ENCODE assay signal across 11 mouse cellular contexts in the genomic region with DNA sequence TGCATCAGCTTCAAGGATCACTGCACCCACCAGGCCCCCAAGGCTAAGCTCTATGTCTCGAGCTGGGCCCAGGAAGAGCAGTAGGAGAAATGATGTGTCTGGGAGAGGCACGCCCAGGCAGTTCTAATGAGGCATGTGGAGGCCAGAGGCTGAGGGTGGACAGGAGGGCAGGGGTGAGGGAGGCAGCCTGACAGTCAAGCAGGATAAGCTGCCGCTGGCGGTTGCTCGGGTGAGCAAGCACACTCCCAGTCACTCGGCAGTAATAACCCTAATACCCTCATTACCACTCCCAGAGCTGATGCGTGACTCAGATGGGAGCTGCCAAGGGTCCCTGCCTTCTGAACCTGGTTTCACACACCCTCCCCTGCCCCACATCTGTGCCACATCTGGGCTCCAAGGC. TPM values are rescaled to one million over a fixed set of nuclear protein-coding genes. Genes with fewer than 3 reads are reported as not detected.
DNase-seq lines count a peak whose midpoint lies in the region; ATAC-seq and TF ChIP-seq lines count a peak whose summit lies in the region.
"Had no signal": no experiment of that assay in that cellular context is flagged by ENCODE, and none has a peak within 500 bp of the region (broad histone marks: within the 10 kb centered on the region; RNA-seq: fewer than 3 reads in every experiment).

No protein-coding gene starts in this region.

- ATAC-seq in kidney, postnatal 0 days (replicated peaks; ENCODE audit: low FRiP score, low read depth) = no peak; the same call in 1 of the 2 replicates
- peak; percentile 87 for ATAC-seq in Patski
- ATAC-seq in embryonic facial prominence, embryonic 14.5 days (ENCODE audit: low read depth) = peak; percentile 37; the same call in 1 of the 2 replicates

- H3K4me2 ChIP-seq in kidney, postnatal 0 days (ENCODE audit: low read length) = no peak overlapping the region
- no peak overlapping the region for H3K4me2 ChIP-seq in embryonic facial prominence, embryonic 14.5 days (ENCODE audit: low read depth, low read length)

- no peak overlapping the region for H3K4me3 ChIP-seq in kidney, postnatal 0 days (replicated peaks; ENCODE audit: low read depth, low read length)
- H3K4me3 ChIP-seq in embryonic facial prominence, embryonic 14.5 days (ENCODE audit: low read depth, low read length) = no peak overlapping the region

- no peaks in the 10 kb centered on the region for H3K36me3 ChIP-seq in kidney, postnatal 0 days (ENCODE audit: insufficient read depth, low read length)
- H3K36me3 ChIP-seq in embryonic facial prominence, embryonic 14.5 days (ENCODE audit: control insufficient read depth, insufficient read depth, low read length) = no peaks in the 10 kb centered on the region

- H3K4me1 ChIP-seq in kidney, postnatal 0 days (replicated peaks; ENCODE audit: insufficient read depth, low read length) = no peaks in the 10 kb centered on the region
- no peaks in the 10 kb centered on the region for H3K4me1 ChIP-seq in embryonic facial prominence, embryonic 14.5 days (ENCODE audit: control insufficient read depth, insufficient read depth, low read length)

- no peaks in the 10 kb centered on the region for H3K27me3 ChIP-seq in kidney, postnatal 0 days (ENCODE audit: insufficient read depth, low read length)
- peaks cover 22% of the 10 kb centered on the region for H3K27me3 ChIP-seq in Patski
- 0 out of 2 replicates have a peak, but pooled peaks cover 3% of the 10 kb centered on the region for H3K27me3 ChIP-seq in embryonic facial prominence, embryonic 14.5 days (replicated peaks; ENCODE audit: control insufficient read depth, insufficient read depth, low read length)

- 6% methylated on average over 7 of the region's 7 CpGs for WGBS in kidney, postnatal 0 days
- 25% methylated on average over 6 of the region's 7 CpGs for WGBS in embryonic facial prominence, embryonic 14.5 days

- no peak overlapping the region for H3K9ac ChIP-seq in kidney, postnatal 0 days (ENCODE audit: low read depth, low read length)
- H3K9ac ChIP-seq in embryonic facial prominence, embryonic 14.5 days (ENCODE audit: low read depth, low read length) = no peak overlapping the region

- DNase-seq in kidney, postnatal 0 days (ENCODE audit: low spot score) = peak; percentile 56
- DNase-seq in kidney, postnatal 25 days = no peak
- peak; percentile 42 for DNase-seq in Patski (ENCODE audit: low read depth, low spot score)
- peak; percentile 20 for DNase-seq in embryonic facial prominence, embryonic 14.5 days (ENCODE audit: low spot score)
- DNase-seq in retina, postnatal 1 day = peak; percentile 77
- DNase-seq in spleen, postnatal 36 days (ENCODE audit: low spot score in 2 of 2) = no peak
- DNase-seq in heart, adult 11 months = no peak
- DNase-seq: cerebellum, adult 8-10 months; heart, adult 18-20 months; heart, postnatal 14 days; thymus, adult 18-20 months had no signal

- CTCF ChIA-PET in Patski (lab: Charles Lee) = interaction anchor here (0.8 kb wide), 1 partner anchor 22 kb away, joined by 3 read pairs; no protein-coding TSS in a partner anchor

- POLR2A ChIA-PET in Patski (lab: Charles Lee) = interaction anchor here (0.8 kb wide), 1 partner anchor 50 kb away, joined by 3 read pairs; no protein-coding TSS in a partner anchor

- in situ Hi-C loops in Patski (cut with MboI; ENCODE audit: low pct_unique_long_range_greater_than_20kb) = no loop called here

- H3K27ac ChIP-seq in kidney, postnatal 0 days = no peak overlapping the region
- no peak overlapping the region for H3K27ac ChIP-seq in embryonic facial prominence, embryonic 14.5 days (replicated peaks; ENCODE audit: low read depth, low read length)

- no peak for TF ChIP-seq CTCF in kidney, postnatal 0 days (IDR thresholded peaks at IDR 0.05; ENCODE audit: low read depth)
- no peak for TF ChIP-seq CTCF in Patski (IDR thresholded peaks at IDR 0.05)

- H3K9me3 ChIP-seq in kidney, postnatal 0 days (replicated peaks; ENCODE audit: low read length) = no peaks in the 10 kb centered on the region
- no peaks in the 10 kb centered on the region for H3K9me3 ChIP-seq in embryonic facial prominence, embryonic 14.5 days (ENCODE audit: control insufficient read depth, low read length)

RNA-seq across cellular contexts. Expression of gene Syt7, which starts 25.0 kb away (rescaled TPM):
- 1.2 and 1.7 TPM in 2 replicates for polyA plus RNA-seq in kidney, postnatal 0 days (2015; fragmentation: Nextera tagmentation; extraction: Ambion mirVana)
- polyA plus RNA-seq in Patski (2021) = 4.1 TPM
- polyA plus RNA-seq in embryonic facial prominence, embryonic 14.5 days (2014; fragmentation: Nextera tagmentation; extraction: Ambion mirVana) = 1.4 and 2.0 TPM in 2 replicates

RNA-seq across cellular contexts. Expression of gene Dagla, which starts 59.2 kb away (rescaled TPM):
- polyA plus RNA-seq in kidney, postnatal 0 days (2015; fragmentation: Nextera tagmentation; extraction: Ambion mirVana) = 2.0 and 2.2 TPM in 2 replicates
- polyA plus RNA-seq in Patski (2021) = 2.9 TPM
- polyA plus RNA-seq in embryonic facial prominence, embryonic 14.5 days (2014; fragmentation: Nextera tagmentation; extraction: Ambion mirVana) = 2.8 and 2.9 TPM in 2 replicates

Comparison
In these comparisons a context has a peak if more than half of its experiments do, and no peak if none do; other contexts are left out.
1. DNase-seq: peak in kidney, postnatal 0 days (single experiment), Patski (single experiment), embryonic facial prominence, embryonic 14.5 days (single experiment) and retina, postnatal 1 day (single experiment); none in kidney, postnatal 25 days (0 of 2), spleen, postnatal 36 days (0 of 2) and heart, adult 11 months (single experiment).